Mouse (Mus musculus) neural tube, embryonic 14.5 days (tissue): ENCODE measurements around the gene Xaf1. TPM values are rescaled to one million over a fixed set of nuclear protein-coding genes. Genes with fewer than 3 reads are reported as not detected.

Experiments
- ATAC-seq: fragments of 200-750 bp; cut with Nextera tagmentation; 2 replicates; pipeline ENCODE4 v1.8.0; 2017; ENCODE audit warnings: low read depth, mild to moderate bottlenecking, moderate TSS enrichment, moderate library complexity
- H3K27ac ChIP-seq: fragments of 300-500 bp; sonication (generic); 2 replicates; pipeline ENCODE4 v1.5.1; 2014; ENCODE audit warnings: low read depth, mild to moderate bottlenecking, control low read depth, low read length, moderate library complexity, mixed read lengths
- H3K27me3 ChIP-seq: fragments of 300-500 bp; sonication (generic); 2 replicates; pipeline ENCODE4 v1.6.1; 2014; ENCODE audit warnings: low read length; ENCODE audit not compliant: control insufficient read depth, insufficient read depth
- H3K36me3 ChIP-seq: fragments of 300-500 bp; sonication (generic); 2 replicates; pipeline ENCODE4 v1.6.1; 2014; ENCODE audit warnings: low read length, mixed read lengths; ENCODE audit not compliant: control insufficient read depth, insufficient read depth
- H3K4me1 ChIP-seq: fragments of 300-500 bp; sonication (generic); 2 replicates; pipeline ENCODE4 v1.6.1; 2014; ENCODE audit warnings: low read length; ENCODE audit not compliant: control insufficient read depth, insufficient read depth
- H3K4me2 ChIP-seq: fragments of 300-500 bp; sonication (generic); 2 replicates; pipeline ENCODE4 v1.6.1; 2014; ENCODE audit warnings: mild to moderate bottlenecking, low read depth, low read length, control low read depth
- H3K4me3 ChIP-seq: fragments of 300-500 bp; sonication (generic); 2 replicates; pipeline ENCODE4 v1.5.1; 2014; ENCODE audit warnings: low read depth, low read length, control low read depth, mixed read lengths
- H3K9ac ChIP-seq: fragments of 300-500 bp; sonication (generic); replicated peaks from 2 replicates; pipeline ENCODE4 v1.6.1; 2014; ENCODE audit warnings: low read depth, mild to moderate bottlenecking, control low read depth, low read length, mixed read lengths
- H3K9me3 ChIP-seq: fragments of 300-500 bp; sonication (generic); 2 replicates; pipeline ENCODE4 v1.6.1; 2016; ENCODE audit warnings: low read length; ENCODE audit not compliant: control insufficient read depth
- WGBS: fragments of 180-500 bp; shearing (Covaris S2); extraction: QIAGEN DNeasy Blood & Tissue Kit; methylation state at CpG from one replicate; pipeline ENCODE4 v1.1.7; 2014; 5-methylcytosine and 5-hydroxymethylcytosine counted together
- polyA plus RNA-seq: library from polyadenylated mRNA; unstranded; fragments of >200 nt; fragmentation: Nextera tagmentation; extraction: Ambion mirVana; gene quantifications from 2 replicates; pipeline ENCODE4 v1.2.1, GENCODE M21; 2014

The Xaf1 gene
- 1.4 and 1.6 TPM in 2 replicates for polyA plus RNA-seq

DNA sequence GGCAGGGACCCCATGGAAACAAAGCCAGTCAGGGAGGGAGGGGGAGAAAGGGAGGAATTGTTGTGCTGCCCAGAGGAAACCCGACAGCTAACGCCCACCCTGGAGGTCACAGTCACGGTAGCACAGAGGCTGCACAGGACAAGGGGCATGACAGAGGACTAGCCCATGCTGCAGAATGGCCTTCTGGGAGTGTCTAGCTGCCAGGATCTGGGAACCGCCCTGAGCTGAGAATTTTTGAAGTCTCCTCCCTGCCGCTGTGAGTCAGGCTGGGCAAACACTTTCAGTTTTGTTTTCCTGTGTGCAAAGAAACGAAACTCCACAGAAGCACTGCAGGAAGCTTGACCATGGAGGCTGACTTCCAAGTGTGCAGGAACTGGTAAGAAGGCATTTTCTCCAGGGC, at the start of gene Xaf1:
Xaf1 (plus strand) TSS at position 296 of the 400 bp plus-strand sequence.
- 39% methylated on average over 6 of the region's 6 CpGs for WGBS
- Histone ChIP-seq H3K4me2 (no peak within 1 kb of the TSS), H3K9me3 (no peaks in the 10 kb centered on the region), H3K27me3 (no peaks in the 10 kb centered on the region), H3K4me1 (no peaks in the 10 kb centered on the region), H3K4me3 (no peak within 1 kb of the TSS), H3K36me3 (no peaks in the 10 kb centered on the region), H3K9ac (no peak within 1 kb of the TSS), H3K27ac (no peak within 1 kb of the TSS)
- no peak for ATAC-seq

DNA sequence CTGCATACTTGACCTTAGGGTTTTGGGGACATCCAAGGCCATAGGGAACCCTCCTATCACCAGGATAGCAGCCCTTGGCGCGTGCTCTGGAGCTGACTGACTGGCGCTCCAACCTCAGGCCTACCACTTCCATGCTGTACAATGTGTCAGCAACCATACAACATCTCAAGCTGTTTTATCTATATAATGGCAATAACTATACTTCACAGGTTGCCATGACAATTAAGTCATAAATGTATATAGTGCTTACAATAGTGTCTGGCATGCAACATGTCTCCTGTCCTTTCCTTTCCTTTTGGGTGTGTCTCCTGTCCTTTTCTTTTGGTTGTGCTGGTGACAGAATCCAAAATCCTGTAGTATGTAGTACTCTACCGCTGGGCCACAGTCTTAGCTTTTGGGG, 45.8 kb upstream of the Xaf1 start:
- Histone ChIP-seq H3K9ac (no peak overlapping the region), H3K36me3 (no peaks in the 10 kb centered on the region), H3K4me3 (no peak overlapping the region), H3K27me3 (no peaks in the 10 kb centered on the region), H3K4me1 (no peaks in the 10 kb centered on the region), H3K9me3 (no peaks in the 10 kb centered on the region), H3K27ac (no peak overlapping the region), H3K4me2 (no peak overlapping the region)
- 95% methylated on average over 4 of the region's 4 CpGs for WGBS
- no peak for ATAC-seq

DNA sequence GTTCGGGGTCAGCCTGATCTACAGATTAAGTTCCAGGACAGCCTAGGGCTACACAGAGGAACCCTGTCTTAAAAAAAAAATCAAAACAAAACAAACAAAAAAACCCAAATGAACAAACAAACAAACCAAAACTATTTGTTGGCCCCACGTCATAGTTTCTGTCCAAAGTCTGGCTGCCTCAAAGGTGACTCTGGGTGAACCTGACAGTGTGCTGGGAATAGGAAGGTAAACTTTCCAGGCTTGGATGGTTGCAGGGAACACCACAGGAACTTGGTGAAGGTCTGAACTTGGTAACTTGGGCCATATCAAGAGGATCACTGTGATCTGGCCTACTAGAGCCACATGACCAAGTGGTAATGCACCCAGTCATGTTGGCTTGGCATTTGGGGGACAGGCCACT, 45.0 kb upstream of the Xaf1 start:
- ATAC-seq: no peak
- no peak overlapping the region for H3K27ac ChIP-seq

GRCm38 (mm10) chr11:72265483-72265882, 35.9 kb upstream of the Xaf1 start:
- H3K36me3 ChIP-seq: no peaks in the 10 kb centered on the region
- H3K4me1 ChIP-seq: peaks cover 12% of the 10 kb centered on the region; the same call in 1 of the 2 replicates
- H3K27ac ChIP-seq: no peak overlapping the region
- no peak overlapping the region for H3K9ac ChIP-seq
- H3K27me3 ChIP-seq: peaks cover 15% of the 10 kb centered on the region
- H3K4me3 ChIP-seq: no peak overlapping the region
- 5% methylated on average over 11 of the region's 11 CpGs for WGBS
- no peak overlapping the region for H3K4me2 ChIP-seq
- ATAC-seq: peak; percentile 28; the same call in 1 of the 2 replicates
- H3K9me3 ChIP-seq: no peaks in the 10 kb centered on the region

More for the DNA sequence above, 45.0 kb upstream of the Xaf1 start:
- H3K4me1 ChIP-seq: no peaks in the 10 kb centered on the region
- 90% methylated on average over 2 of the region's 2 CpGs for whole genome bisulfite sequencing
- no peak overlapping the region for H3K4me2 ChIP-seq
- H3K36me3 ChIP-seq: no peaks in the 10 kb centered on the region
- no peak overlapping the region for H3K9ac ChIP-seq
- H3K4me3 ChIP-seq: no peak overlapping the region
- no peaks in the 10 kb centered on the region for H3K27me3 ChIP-seq
- no peaks in the 10 kb centered on the region for H3K9me3 ChIP-seq

DNA sequence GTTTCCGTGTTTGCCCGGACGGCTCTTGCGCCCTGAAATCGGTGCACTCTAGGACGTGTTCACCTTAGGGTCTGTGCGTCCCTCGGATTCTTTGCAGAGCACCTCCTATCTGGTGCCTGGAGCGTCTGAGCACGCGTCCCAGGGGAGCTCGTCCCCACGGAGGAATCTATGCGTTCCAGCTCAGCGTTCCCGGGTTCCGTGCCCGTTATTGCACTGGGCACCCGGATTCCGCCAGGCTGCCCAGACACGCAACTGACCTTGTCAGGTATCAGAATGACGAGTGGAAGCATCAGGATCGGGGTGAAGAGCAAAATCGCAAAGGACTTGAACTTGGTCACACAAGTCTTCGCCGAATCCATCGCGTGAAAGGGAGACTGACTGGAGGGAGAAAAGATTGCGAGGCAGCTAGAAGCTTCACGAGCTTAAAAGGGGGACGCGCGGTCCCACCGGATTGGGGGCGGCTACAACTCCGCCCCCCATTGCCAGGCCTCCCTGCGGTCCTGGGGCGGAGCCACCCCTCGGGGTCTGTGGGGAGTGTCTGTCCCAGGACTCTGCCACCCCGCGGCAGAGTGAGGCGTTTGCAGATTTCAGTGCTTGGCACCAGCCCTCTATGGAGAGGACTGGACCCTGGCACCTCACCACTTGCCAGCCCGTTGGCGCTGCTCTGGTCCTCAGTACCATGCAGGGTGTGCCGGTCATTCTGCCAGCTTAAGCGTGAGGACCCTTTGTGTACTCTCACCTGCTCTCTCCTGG, 35.0 kb upstream of the Xaf1 start:
- peaks cover 12% of the 10 kb centered on the region; the same call in 1 of the 2 replicates for H3K4me1 ChIP-seq
- no peaks in the 10 kb centered on the region for H3K36me3 ChIP-seq
- 1% methylated on average over 46 of the region's 46 CpGs for WGBS
- H3K9ac ChIP-seq: peak overlapping the region; percentile 47; the same call in 1 of the 2 replicates
- peak; percentile 88 for ATAC-seq
- H3K27ac ChIP-seq: no peak overlapping the region
- H3K4me3 ChIP-seq: peak overlapping the region; percentile 37
- H3K27me3 ChIP-seq: peaks cover 15% of the 10 kb centered on the region
- no peaks in the 10 kb centered on the region for H3K9me3 ChIP-seq
- peak overlapping the region; percentile 79 for H3K4me2 ChIP-seq

DNA sequence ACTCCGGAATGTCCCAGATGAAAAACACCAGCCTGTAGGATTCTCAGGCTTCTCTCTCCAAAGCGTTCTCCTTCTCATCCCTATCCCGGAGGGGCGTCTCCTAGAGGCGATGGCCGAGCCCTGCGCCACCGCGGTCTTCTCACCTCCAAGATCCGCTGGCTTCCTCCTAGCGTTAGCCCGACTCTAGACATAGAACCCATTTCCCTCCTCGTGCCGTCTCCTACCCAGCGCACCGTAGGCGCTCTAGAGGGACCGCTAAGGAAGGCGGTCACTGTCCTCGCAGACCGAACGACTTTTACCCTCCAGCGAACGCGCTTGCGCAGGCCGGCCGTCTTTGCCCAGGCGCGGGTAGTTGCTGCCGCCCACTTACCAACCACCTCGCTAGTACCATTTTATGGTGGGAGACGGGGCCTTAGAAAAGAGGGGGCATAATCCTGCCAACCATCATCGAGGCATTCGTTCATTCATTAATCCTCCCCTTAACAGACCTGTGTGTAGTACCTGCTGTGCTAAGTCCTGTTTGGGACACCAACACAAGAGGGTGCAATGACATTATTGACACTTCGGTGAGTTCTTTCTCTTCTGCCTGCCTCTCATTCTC, 34.4 kb upstream of the Xaf1 start, which contains the start of gene Slc13a5:
Slc13a5 (minus strand) TSS at position 263 of the 601 bp plus-strand sequence.
- peaks cover 12% of the 10 kb centered on the region; the same call in 1 of the 2 replicates for H3K4me1 ChIP-seq
- peak within 1 kb of the TSS; percentile 47; the same call in 1 of the 2 replicates for H3K9ac ChIP-seq
- ATAC-seq: peak; percentile 60
- H3K27me3 ChIP-seq: peaks cover 15% of the 10 kb centered on the region
- H3K4me3 ChIP-seq: peak within 1 kb of the TSS; percentile 37
- H3K9me3 ChIP-seq: no peaks in the 10 kb centered on the region
- 2% methylated on average over 36 of the region's 36 CpGs for WGBS
- no peaks in the 10 kb centered on the region for H3K36me3 ChIP-seq
- H3K27ac ChIP-seq: no peak within 1 kb of the TSS
- H3K4me2 ChIP-seq: peak within 1 kb of the TSS; percentile 79

- Histone ChIP-seq H3K27me3 (no peaks in the 10 kb centered on the region; the same call in 1 of the 2 replicates), H3K4me2 (no peak overlapping the region), H3K9ac (no peak overlapping the region), H3K27ac (no peak overlapping the region), H3K4me1 (0 out of 2 replicates have a peak, but pooled peaks cover 3% of the 10 kb centered on the region), H3K4me3 (no peak overlapping the region), H3K36me3 (no peaks in the 10 kb centered on the region), H3K9me3 (no peaks in the 10 kb centered on the region)
- no peak for ATAC-seq
- WGBS: 57% methylated on average over 1 of the region's 1 CpGs
Measured at GRCm38 (mm10) chr11:72271761-72272160, 29.7 kb upstream of the Xaf1 start.

- H3K4me1 ChIP-seq: no peaks in the 10 kb centered on the region
- no peak for ATAC-seq
- no peak overlapping the region for H3K4me2 ChIP-seq
- H3K36me3 ChIP-seq: no peaks in the 10 kb centered on the region
- H3K4me3 ChIP-seq: no peak overlapping the region
- no peak overlapping the region for H3K27ac ChIP-seq
- no peaks in the 10 kb centered on the region for H3K27me3 ChIP-seq
- H3K9ac ChIP-seq: no peak overlapping the region
- no peaks in the 10 kb centered on the region for H3K9me3 ChIP-seq
- WGBS: 73% methylated on average over 3 of the region's 3 CpGs
Measured at GRCm38 (mm10) chr11:72273341-72273740, 28.1 kb upstream of the Xaf1 start.
